Mouse (Mus musculus): ENCODE data around the gene Senp6. TPM values are rescaled to one million over a fixed set of nuclear protein-coding genes. Genes with fewer than 3 reads are reported as not detected.
"Not testable (repeated sequence)": the region's sequence is repeated elsewhere in the genome, so short reads cannot be mapped to it uniquely, and the experiment has no call there.

The Senp6 gene
- polyA plus RNA-seq, 1 experiment from 2014 or later = 75.7 TPM

DNA sequence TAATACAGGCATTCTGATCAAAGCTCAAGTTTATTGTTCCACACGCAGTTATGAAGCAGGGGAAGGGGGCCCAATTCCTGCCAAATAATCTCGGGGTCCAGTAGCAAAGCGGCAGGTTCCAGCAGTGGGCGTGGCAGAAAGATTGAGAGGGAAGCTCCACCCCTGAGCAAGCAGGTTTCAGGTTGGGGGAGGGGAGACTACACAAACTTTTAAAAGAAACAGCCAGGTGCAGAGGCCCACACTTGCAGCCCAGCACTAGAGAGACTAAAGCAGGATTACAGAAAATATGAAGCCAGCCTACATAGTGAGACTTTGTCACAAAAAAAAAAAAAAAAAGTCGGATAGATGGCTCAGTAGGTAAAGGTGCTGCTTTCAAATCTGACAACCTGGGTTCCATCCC is 13.8 kb upstream of the Senp6 start:
- no peak overlapping the region for H3K9ac ChIP-seq (replicated peaks)
- no peaks in the 10 kb centered on the region for H3K36me3 ChIP-seq
- ATAC-seq (ENCODE audit: low FRiP score, low read depth) = no peak
- 84% methylated on average over 5 of the region's 5 CpGs for WGBS
- H3K4me2 ChIP-seq (replicated peaks) = no peak overlapping the region
- no peak overlapping the region for H3K4me3 ChIP-seq
- no peaks in the 10 kb centered on the region for H3K4me1 ChIP-seq
- H3K27ac ChIP-seq (replicated peaks) = no peak overlapping the region
- no peaks in the 10 kb centered on the region for H3K27me3 ChIP-seq
- peaks cover 9% of the 10 kb centered on the region; the same call in 1 of the 2 replicates for H3K9me3 ChIP-seq

- H3K27me3 ChIP-seq = no peaks in the 10 kb centered on the region
- H3K4me3 ChIP-seq = no peak overlapping the region
- no peaks in the 10 kb centered on the region for H3K4me1 ChIP-seq
- no peak overlapping the region for H3K27ac ChIP-seq (replicated peaks)
- ATAC-seq (ENCODE audit: low FRiP score, low read depth) = no peak
- H3K9me3 ChIP-seq = peaks cover 9% of the 10 kb centered on the region; the same call in 1 of the 2 replicates
- no peak overlapping the region for H3K4me2 ChIP-seq (replicated peaks)
- H3K9ac ChIP-seq (replicated peaks) = no peak overlapping the region
- 83% methylated on average over 2 of the region's 2 CpGs for WGBS
- no peaks in the 10 kb centered on the region for H3K36me3 ChIP-seq
These were observed 9.0 kb upstream of the Senp6 start for GRCm38 (mm10) chr9:80057690-80058089.

- WGBS = 88% methylated on average over 2 of the region's 2 CpGs
- not testable (repeated sequence) for ATAC-seq (ENCODE audit: low FRiP score, low read depth); H3K9ac ChIP-seq (replicated peaks); H3K4me3 ChIP-seq; H3K27ac ChIP-seq (replicated peaks); H3K9me3 ChIP-seq; H3K36me3 ChIP-seq; H3K4me2 ChIP-seq (replicated peaks); H3K27me3 ChIP-seq
- H3K4me1 ChIP-seq = peaks cover 15% of the 10 kb centered on the region
These were observed 1.2 kb upstream of the Senp6 start for GRCm38 (mm10) chr9:80065495-80065894.

- Histone ChIP-seq H3K4me1 (peaks cover 29% of the 10 kb centered on the region), H3K27me3 (no peaks in the 10 kb centered on the region), H3K27ac (replicated peaks) (peak overlapping the region; percentile 99), H3K36me3 (no peaks in the 10 kb centered on the region), H3K9ac (replicated peaks) (peak overlapping the region; percentile 99), H3K4me3 (peak overlapping the region; percentile 90), H3K4me2 (replicated peaks) (peak overlapping the region; percentile 56), H3K9me3 (peaks cover 8% of the 10 kb centered on the region; the same call in 1 of the 2 replicates)
- WGBS = under 1% methylated on average over 84 of the region's 93 CpGs
- ATAC-seq (ENCODE audit: low FRiP score, low read depth) = peak; percentile 88
These were observed 721 bp downstream of the Senp6 start for GRCm38 (mm10) chr9:80067221-80068027.

DNA sequence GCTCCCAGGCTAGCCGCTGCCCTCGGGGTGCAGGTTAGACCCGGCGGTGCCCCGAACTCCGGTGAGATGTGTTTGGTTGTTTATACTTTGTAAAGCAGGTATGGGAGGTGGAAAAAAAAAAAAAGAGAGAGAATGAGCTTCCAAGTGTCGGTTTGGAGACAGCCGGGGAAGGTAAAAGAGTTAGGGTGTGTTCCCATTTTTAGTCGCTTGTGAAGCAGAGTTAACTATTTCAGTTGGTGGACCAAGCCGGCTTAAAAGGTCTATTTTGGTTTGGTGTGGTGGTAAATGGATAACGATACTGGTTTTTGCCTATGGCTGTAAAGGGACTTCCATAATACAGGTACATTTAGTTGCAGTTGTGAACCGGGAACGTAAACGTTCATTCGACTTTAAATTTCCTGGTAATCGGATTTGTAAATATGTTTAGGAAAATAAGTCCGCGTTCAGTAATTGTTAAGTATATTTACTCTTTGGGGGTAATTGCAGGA is 1.4 kb downstream of the Senp6 start:
- ATAC-seq (ENCODE audit: low FRiP score, low read depth) = no peak

GRCm38 (mm10) chr9:80068735-80069315 is 2.1 kb downstream of the Senp6 start:
- no peak for ATAC-seq (ENCODE audit: low FRiP score, low read depth)
- H3K4me3 ChIP-seq = peak overlapping the region; percentile 90
- H3K27me3 ChIP-seq = no peaks in the 10 kb centered on the region
- peaks cover 5% of the 10 kb centered on the region; the same call in 1 of the 2 replicates for H3K9me3 ChIP-seq
- no peaks in the 10 kb centered on the region for H3K36me3 ChIP-seq
- peaks cover 29% of the 10 kb centered on the region for H3K4me1 ChIP-seq
- H3K9ac ChIP-seq (replicated peaks) = peak overlapping the region; percentile 99
- no peak overlapping the region for H3K27ac ChIP-seq (replicated peaks)
- WGBS = 56% methylated on average over 11 of the region's 11 CpGs
- peak overlapping the region; percentile 56 for H3K4me2 ChIP-seq (replicated peaks)

More for the DNA sequence above, 1.4 kb downstream of the Senp6 start:
- peaks cover 29% of the 10 kb centered on the region for H3K4me1 ChIP-seq
- H3K9me3 ChIP-seq = peaks cover 8% of the 10 kb centered on the region; the same call in 1 of the 2 replicates
- no peaks in the 10 kb centered on the region for H3K36me3 ChIP-seq
- peak overlapping the region; percentile 99 for H3K27ac ChIP-seq (replicated peaks)
- no peaks in the 10 kb centered on the region for H3K27me3 ChIP-seq
- H3K4me3 ChIP-seq = peak overlapping the region; percentile 90
- H3K9ac ChIP-seq (replicated peaks) = peak overlapping the region; percentile 99
- 1% methylated on average over 18 of the region's 18 CpGs for WGBS
- peak overlapping the region; percentile 56 for H3K4me2 ChIP-seq (replicated peaks)

- WGBS = 92% methylated on average over 3 of the region's 3 CpGs
These were observed 3.3 kb downstream of the Senp6 start for GRCm38 (mm10) chr9:80070026-80070425.

DNA sequence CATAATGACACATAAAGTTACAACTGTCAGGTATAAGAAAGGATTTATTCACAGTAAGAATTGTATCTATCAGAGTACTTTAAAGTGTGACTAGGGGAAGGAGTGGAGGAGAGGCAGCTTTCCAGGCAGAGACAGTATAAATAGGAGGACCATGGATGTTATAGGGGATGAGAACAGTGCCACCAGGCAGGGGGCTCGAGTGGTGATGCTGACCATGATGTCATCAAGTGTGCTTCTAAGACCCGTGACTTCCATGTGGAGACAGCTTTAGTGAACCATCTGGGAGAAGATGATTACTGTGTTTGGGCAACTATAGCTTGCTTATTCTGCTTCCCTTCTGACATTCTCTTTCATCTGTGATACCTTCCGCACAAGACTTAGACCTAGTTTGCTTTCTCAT is 4.9 kb downstream of the Senp6 start:
- no peaks in the 10 kb centered on the region for H3K36me3 ChIP-seq
- H3K27ac ChIP-seq (replicated peaks) = no peak overlapping the region
- peaks cover 41% of the 10 kb centered on the region for H3K4me1 ChIP-seq
- H3K4me2 ChIP-seq (replicated peaks) = no peak overlapping the region
- no peak overlapping the region for H3K4me3 ChIP-seq
- H3K9me3 ChIP-seq = no peaks in the 10 kb centered on the region
- H3K27me3 ChIP-seq = no peaks in the 10 kb centered on the region
- 67% methylated on average over 3 of the region's 3 CpGs for WGBS
- ATAC-seq (ENCODE audit: low FRiP score, low read depth) = no peak
- no peak overlapping the region for H3K9ac ChIP-seq (replicated peaks)

More at GRCm38 (mm10) chr9:80070026-80070425, 3.3 kb downstream of the Senp6 start:
- peaks cover 5% of the 10 kb centered on the region; the same call in 1 of the 2 replicates for H3K9me3 ChIP-seq
- H3K27ac ChIP-seq (replicated peaks) = no peak overlapping the region
- H3K4me1 ChIP-seq = peaks cover 37% of the 10 kb centered on the region
- no peak overlapping the region for H3K4me3 ChIP-seq
- no peaks in the 10 kb centered on the region for H3K36me3 ChIP-seq
- H3K9ac ChIP-seq (replicated peaks) = no peak overlapping the region
- no peak for ATAC-seq (ENCODE audit: low FRiP score, low read depth)
- no peaks in the 10 kb centered on the region for H3K27me3 ChIP-seq
- H3K4me2 ChIP-seq (replicated peaks) = no peak overlapping the region

- 91% methylated on average over 1 of the region's 1 CpGs for WGBS
These were observed 7.4 kb downstream of the Senp6 start for GRCm38 (mm10) chr9:80074067-80074466.

DNA sequence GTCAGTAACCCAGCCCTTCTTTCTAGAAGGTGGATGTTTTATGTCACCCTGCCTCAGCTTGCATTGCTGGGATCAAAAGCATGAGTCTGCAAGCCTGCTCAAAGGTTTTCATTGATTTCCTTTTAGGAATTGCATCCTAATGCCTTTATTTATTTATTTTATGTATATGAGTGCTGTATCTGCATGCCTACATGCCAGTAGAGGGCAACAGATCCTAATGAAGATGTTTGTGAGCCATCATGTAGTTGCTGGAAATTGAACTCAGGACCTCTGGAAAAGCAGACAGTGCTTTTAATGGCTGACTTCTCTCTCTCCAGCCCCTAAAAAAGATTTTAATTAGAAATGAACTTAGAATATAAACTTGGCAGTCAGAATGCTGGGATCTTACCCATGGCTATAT is 8.2 kb downstream of the Senp6 start:
- H3K4me1 ChIP-seq = peaks cover 32% of the 10 kb centered on the region
- H3K9me3 ChIP-seq = no peaks in the 10 kb centered on the region
- H3K4me3 ChIP-seq = no peak overlapping the region
- no peak overlapping the region for H3K9ac ChIP-seq (replicated peaks)
- ATAC-seq (ENCODE audit: low FRiP score, low read depth) = no peak
- no peak overlapping the region for H3K27ac ChIP-seq (replicated peaks)
- H3K27me3 ChIP-seq = no peaks in the 10 kb centered on the region
- no peak overlapping the region for H3K4me2 ChIP-seq (replicated peaks)
- H3K36me3 ChIP-seq = no peaks in the 10 kb centered on the region

More at GRCm38 (mm10) chr9:80074067-80074466, 7.4 kb downstream of the Senp6 start:
- ATAC-seq (ENCODE audit: low FRiP score, low read depth) = no peak
- Histone ChIP-seq H3K9ac (replicated peaks) (no peak overlapping the region), H3K36me3 (no peaks in the 10 kb centered on the region), H3K4me3 (no peak overlapping the region), H3K9me3 (no peaks in the 10 kb centered on the region), H3K4me2 (replicated peaks) (no peak overlapping the region), H3K4me1 (peaks cover 37% of the 10 kb centered on the region), H3K27ac (replicated peaks) (no peak overlapping the region), H3K27me3 (no peaks in the 10 kb centered on the region)

GRCm38 (mm10) chr9:80080941-80081340 is 14.2 kb downstream of the Senp6 start:
- 75% methylated on average over 1 of the region's 1 CpGs for WGBS
- peaks cover 19% of the 10 kb centered on the region for H3K4me1 ChIP-seq
- no peak overlapping the region for H3K9ac ChIP-seq (replicated peaks)
- no peak overlapping the region for H3K4me3 ChIP-seq
- no peaks in the 10 kb centered on the region for H3K27me3 ChIP-seq
- H3K4me2 ChIP-seq (replicated peaks) = no peak overlapping the region
- no peak for ATAC-seq (ENCODE audit: low FRiP score, low read depth)
- H3K36me3 ChIP-seq = 0 out of 2 replicates have a peak, but pooled peaks cover 7% of the 10 kb centered on the region
- H3K27ac ChIP-seq (replicated peaks) = no peak overlapping the region
- no peaks in the 10 kb centered on the region for H3K9me3 ChIP-seq

GRCm38 (mm10) chr9:80084429-80085092 is 17.9 kb downstream of the Senp6 start:
- H3K9ac ChIP-seq (replicated peaks) = no peak overlapping the region
- ATAC-seq (ENCODE audit: low FRiP score, low read depth) = peak; percentile 25; the same call in 1 of the 2 replicates
- H3K27ac ChIP-seq (replicated peaks) = no peak overlapping the region
- H3K27me3 ChIP-seq = no peaks in the 10 kb centered on the region
- no peaks in the 10 kb centered on the region for H3K9me3 ChIP-seq
- H3K4me1 ChIP-seq = peaks cover 14% of the 10 kb centered on the region
- WGBS = 64% methylated on average over 10 of the region's 10 CpGs
- H3K4me2 ChIP-seq (replicated peaks) = no peak overlapping the region
- H3K4me3 ChIP-seq = no peak overlapping the region
- H3K36me3 ChIP-seq = 0 out of 2 replicates have a peak, but pooled peaks cover 7% of the 10 kb centered on the region
